Mouse (Mus musculus): ENCODE results near the gene Gm21698.
"Not testable (repeated sequence)": the region's sequence is repeated elsewhere in the genome, so short reads cannot be mapped to it uniquely, and the experiment has no call there.

Gm21698 gene

DNA sequence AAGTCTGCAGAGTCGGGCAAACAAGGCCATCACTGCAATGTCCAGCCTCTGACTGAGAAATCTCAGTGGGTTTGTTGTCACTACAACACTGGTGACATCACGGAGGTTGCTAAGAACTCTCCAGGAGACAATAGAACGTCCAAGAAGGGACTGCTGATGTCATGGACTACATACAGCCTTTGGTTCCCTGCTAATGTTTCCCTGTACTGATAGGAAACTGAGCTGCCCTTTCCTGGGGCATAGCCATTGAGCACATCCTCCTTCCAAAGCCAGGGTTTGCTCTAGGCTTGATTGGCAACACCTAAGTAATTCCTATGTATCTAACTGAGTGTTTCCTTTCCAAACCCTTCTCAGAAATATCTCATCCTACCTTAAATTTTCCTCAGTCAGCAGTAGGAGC is at the start of gene Gm21698:
Gene Gm21698, minus strand, starts transcription at position 101 of the 400 bp plus-strand sequence.
- not testable (repeated sequence) for DNase-seq (ENCODE audit: low spot score in 2 of 2)

DNA sequence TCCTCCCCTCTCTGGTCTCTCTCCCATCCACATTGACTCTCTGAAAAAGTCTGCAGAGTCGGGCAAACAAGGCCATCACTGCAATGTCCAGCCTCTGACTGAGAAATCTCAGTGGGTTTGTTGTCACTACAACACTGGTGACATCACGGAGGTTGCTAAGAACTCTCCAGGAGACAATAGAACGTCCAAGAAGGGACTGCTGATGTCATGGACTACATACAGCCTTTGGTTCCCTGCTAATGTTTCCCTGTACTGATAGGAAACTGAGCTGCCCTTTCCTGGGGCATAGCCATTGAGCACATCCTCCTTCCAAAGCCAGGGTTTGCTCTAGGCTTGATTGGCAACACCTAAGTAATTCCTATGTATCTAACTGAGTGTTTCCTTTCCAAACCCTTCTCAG is 34.4 kb upstream of the Gm21698 start, which contains the start of gene Gm5862:
Gene Gm5862, minus strand, starts transcription at position 101 of the 400 bp plus-strand sequence.
- DNase-seq (ENCODE audit: low spot score in 2 of 2), result not testable (repeated sequence)

DNA sequence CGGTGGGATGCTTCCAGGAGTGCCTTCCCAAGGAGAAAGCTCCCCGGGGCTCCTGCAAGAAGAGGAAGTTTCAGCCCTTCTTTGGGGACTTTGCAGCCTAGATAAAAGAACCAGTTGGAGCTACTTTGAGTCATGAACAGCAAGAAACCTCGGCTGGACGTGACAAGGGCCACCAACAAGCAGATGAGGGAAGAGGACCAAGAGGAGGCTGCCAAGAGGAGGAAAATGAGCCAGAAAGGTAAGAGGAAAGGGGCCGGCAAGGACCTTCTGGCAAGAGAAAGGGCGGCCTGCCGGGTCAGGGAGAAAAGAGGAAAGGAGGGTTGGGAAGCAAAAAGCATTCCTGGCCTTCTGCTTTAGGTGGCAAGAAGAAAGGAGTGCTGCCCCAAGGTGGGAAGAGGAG is 19.2 kb upstream of the Gm21698 start:
- DNase-seq (ENCODE audit: low spot score in 2 of 2), result not testable (repeated sequence)

DNA sequence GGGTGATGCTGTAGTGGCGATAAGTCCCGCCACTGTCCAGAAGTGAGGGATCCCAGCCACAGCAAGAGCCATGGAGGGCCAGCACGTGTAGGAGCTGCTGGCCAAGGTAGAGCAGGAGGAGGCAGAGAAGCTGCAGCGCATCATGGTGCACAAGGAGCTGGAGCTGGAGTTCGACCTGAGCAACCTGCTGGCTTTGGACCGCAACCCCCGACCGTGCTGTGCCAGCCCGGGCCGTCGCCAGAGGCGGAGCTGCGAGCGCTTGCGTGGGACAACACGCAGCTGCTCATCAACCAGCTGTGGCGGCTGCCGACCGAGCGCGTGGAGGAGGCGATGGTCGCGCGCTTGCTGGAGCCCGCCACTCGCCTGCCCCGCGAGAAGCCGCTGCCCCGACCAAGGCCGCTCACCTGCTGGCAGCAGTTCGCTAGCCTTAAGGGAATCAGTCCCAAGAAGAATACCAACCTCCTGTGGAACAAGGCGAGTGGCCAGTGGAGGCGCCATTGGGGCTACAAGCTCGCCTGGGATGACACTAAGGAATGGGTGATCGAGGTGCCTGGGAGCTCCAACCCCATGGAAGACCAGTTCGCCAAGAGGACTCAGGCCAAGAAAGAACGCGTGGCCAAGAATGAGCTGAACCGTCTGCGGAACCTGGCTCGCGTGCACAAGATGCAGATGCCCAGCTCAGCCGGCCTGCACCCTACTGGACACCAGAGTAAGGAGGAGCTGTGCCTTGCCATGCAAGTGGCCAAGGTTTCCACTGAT is 18.7 kb upstream of the Gm21698 start:
- peak in 1 of 2 experiments; percentile 4 for DNase-seq (ENCODE audit: low spot score in 2 of 2)

DNA sequence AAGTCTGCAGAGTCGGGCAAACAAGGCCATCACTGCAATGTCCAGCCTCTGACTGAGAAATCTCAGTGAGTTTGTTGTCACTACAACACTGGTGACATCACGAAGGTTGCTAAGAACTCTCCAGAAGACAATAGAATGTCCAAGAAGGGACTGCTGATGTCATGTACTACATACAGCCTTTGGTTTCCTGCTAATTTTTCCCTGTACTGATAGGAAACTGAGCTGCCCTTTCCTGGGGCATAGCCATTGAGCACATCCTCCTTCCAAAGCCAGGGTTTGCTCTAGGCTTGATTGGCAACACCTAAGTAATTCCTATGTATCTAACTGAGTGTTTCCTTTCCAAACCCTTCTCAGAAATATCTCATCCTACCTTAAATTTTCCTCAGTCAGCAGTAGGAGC is 16.2 kb upstream of the Gm21698 start, which contains the start of gene Gm1979:
Gene Gm1979, minus strand, starts transcription at position 101 of the 400 bp plus-strand sequence.
- not testable (repeated sequence) for DNase-seq (ENCODE audit: low spot score in 2 of 2)

DNA sequence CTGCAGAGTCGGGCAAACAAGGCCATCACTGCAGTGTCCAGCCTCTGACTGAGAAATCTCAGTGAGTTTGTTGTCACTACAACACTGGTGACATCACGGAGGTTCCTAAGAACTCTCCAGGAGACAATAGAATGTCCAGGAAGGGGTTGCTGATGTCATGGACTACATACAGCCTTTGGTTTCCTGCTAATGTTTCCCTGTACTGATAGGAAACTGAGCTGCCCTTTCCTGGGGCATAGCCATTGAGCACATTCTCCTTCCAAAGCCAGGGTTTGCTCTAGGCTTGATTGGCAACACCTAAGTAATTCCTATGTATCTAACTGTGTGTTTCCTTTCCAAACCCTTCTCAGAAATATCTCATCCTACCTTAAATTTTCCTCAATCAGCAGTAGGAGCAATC is 15.9 kb downstream of the Gm21698 start, which contains the start of gene Gm21680:
Gene Gm21680, minus strand, starts transcription at position 101 of the 400 bp plus-strand sequence.
- not testable (repeated sequence) for DNase-seq (ENCODE audit: low spot score in 2 of 2)

DNA sequence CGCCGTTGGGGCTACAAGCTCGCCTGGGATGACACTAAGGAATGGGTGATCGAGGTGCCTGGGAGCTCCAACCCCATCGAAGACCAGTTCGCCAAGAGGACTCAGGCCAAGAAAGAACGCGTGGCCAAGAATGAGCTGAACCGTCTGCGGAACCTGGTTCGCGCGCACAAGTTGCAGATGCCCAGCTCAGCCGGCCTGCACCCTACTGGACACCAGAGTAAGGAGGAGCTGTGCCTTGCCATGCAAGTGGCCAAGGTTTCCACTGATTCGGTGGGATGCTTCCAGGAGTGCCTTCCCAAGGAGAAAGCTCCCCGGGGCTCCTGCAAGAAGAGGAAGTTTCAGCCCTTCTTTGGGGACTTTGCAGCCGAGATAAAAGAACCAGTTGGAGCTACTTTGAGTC is 31.4 kb downstream of the Gm21698 start:
- not testable (repeated sequence) for DNase-seq (ENCODE audit: low spot score in 2 of 2)

DNA sequence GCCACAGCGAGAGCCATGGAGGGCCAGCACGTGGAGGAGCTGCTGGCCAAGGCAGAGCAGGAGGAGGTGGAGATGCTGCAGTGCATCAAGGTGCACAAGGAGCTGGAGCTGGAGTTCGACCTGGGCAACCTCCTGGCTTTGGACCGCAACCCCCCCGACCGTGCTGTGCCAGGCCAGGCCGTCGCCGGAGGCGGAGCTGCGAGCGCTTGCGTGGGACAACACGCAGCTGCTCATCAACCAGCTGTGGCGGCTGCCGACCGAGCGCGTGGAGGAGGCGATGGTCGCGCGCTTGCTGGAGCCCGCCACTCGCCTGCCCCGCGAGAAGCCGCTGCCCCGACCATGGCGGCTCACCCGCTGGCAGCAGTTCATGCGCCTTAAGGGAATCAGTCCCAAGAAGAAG is 31.8 kb downstream of the Gm21698 start:
- DNase-seq (ENCODE audit: low spot score in 2 of 2), result not testable (repeated sequence)

DNA sequence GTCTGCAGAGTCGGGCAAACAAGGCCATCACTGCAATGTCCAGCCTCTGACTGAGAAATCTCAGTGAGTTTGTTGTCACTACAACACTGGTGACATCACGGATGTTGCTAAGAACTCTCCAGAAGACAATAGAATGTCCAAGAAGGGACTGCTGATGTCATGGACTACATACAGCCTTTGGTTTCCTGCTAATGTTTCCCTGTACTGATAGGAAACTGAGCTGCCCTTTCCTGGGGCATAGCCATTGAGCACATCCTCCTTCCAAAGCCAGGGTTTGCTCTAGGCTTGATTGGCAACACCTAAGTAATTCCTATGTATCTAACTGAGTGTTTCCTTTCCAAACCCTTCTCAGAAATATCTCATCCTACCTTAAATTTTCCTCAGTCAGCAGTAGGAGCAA is 34.1 kb downstream of the Gm21698 start, which contains the start of gene Gm21671:
Gene Gm21671, minus strand, starts transcription at position 101 of the 400 bp plus-strand sequence.
- not testable (repeated sequence) for DNase-seq (ENCODE audit: low spot score in 2 of 2)

DNA sequence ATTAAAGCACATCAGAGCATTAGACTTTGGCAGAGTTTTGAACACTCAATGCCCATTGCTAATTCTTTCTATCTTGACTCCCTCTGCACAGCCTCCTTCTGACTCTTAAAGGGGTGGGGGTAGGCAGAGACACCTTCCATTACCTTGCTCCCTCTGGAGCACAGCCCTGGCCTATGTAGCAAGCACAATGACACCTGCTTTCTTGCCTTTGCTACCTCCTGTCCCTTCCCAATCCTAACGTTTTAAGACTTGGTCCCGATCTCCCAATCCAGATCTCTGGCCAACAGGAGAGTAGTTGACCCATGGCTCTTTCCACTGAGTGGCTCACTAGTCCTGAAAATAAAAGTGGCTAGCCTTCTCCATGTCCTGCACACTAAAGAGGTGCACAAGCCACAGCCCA is 43.1 kb downstream of the Gm21698 start:
- not testable (repeated sequence) for DNase-seq (ENCODE audit: low spot score in 2 of 2)

DNA sequence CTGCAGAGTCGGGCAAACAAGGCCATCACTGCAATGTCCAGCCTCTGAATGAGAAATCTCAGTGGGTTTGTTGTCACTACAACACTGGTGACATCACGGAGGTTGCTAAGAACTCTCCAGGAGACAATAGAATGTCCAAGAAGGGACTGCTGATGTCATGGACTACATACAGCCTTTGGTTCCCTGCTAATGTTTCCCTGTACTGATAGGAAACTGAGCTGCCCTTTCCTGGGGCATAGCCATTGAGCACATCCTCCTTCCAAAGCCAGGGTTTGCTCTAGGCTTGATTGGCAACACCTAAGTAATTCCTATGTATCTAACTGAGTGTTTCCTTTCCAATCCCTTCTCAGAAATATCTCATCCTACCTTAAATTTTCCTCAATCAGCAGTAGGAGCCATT is 46.2 kb downstream of the Gm21698 start, which contains the start of gene Gm21663:
Gene Gm21663, minus strand, starts transcription at position 101 of the 400 bp plus-strand sequence.
- not testable (repeated sequence) for DNase-seq (ENCODE audit: low spot score in 2 of 2)

Data from frontal cortex, postnatal 25 days (tissue).